Mouse (Mus musculus) forebrain, embryonic 14.5 days (tissue): Measurements from ENCODE around the gene Pclaf. TPM values are rescaled to one million over a fixed set of nuclear protein-coding genes. Genes with fewer than 3 reads are reported as not detected.

Source experiments
- ATAC-seq: fragments of 200-750 bp; cut with Nextera tagmentation; 2 replicates; pipeline ENCODE4 v1.8.0; 2017; ENCODE audit warnings: mild to moderate bottlenecking, moderate library complexity
- DNase-seq: peaks from one replicate; pipeline ENCODE4 v3.0.0-alpha.2; 2015; ENCODE audit warnings: low spot score
- H3K27ac ChIP-seq: fragments of 300-500 bp; sonication (generic); 2 replicates; pipeline ENCODE4 v1.5.1; 2014; ENCODE audit warnings: low read depth, mild to moderate bottlenecking, control low read depth, low read length, moderate library complexity
- H3K27me3 ChIP-seq: fragments of 300-500 bp; sonication (generic); replicated peaks from 2 replicates; pipeline ENCODE4 v1.6.1; 2014; ENCODE audit warnings: low read length, control low read depth, mixed read lengths; ENCODE audit not compliant: control insufficient read depth, insufficient read depth
- H3K36me3 ChIP-seq: fragments of 300-500 bp; sonication (generic); 2 replicates; pipeline ENCODE4 v1.6.1; 2014; ENCODE audit warnings: low read length, control low read depth; ENCODE audit not compliant: control insufficient read depth, insufficient read depth
- H3K4me1 ChIP-seq: fragments of 300-500 bp; sonication (generic); 2 replicates; pipeline ENCODE4 v1.6.1; 2014; ENCODE audit warnings: antibody characterized with exemption, low read length, control low read depth; ENCODE audit not compliant: control insufficient read depth, insufficient read depth
- H3K4me2 ChIP-seq: fragments of 300-500 bp; sonication (generic); 2 replicates; pipeline ENCODE4 v1.6.1; 2014; ENCODE audit warnings: mild to moderate bottlenecking, control low read depth, low read length
- H3K4me3 ChIP-seq: fragments of 300-500 bp; sonication (generic); 2 replicates; pipeline ENCODE4 v1.5.1; 2014; ENCODE audit warnings: low read depth, low read length, control low read depth
- H3K9ac ChIP-seq: fragments of 300-500 bp; sonication (generic); 2 replicates; pipeline ENCODE4 v1.6.1; 2014; ENCODE audit warnings: mild to moderate bottlenecking, low read length, control low read depth, moderate library complexity
- H3K9me3 ChIP-seq: fragments of 300-500 bp; sonication (generic); replicated peaks from 2 replicates; pipeline ENCODE4 v1.6.1; 2016; ENCODE audit warnings: low read length, control low read depth, mixed read lengths; ENCODE audit not compliant: control insufficient read depth
- WGBS: fragments of 180-500 bp; shearing (Covaris S2); extraction: QIAGEN DNeasy Blood & Tissue Kit; methylation state at CpG from one replicate; pipeline ENCODE4 v1.1.7; 2014; 5-methylcytosine and 5-hydroxymethylcytosine counted together
- polyA plus RNA-seq: library from polyadenylated mRNA; unstranded; fragments of >200 nt; fragmentation: Nextera tagmentation; extraction: Ambion mirVana; gene quantifications from 2 replicates; pipeline ENCODE4 v1.2.1, GENCODE M21; 2014

Gene Pclaf
- polyA plus RNA-seq, 1 experiment from 2014 or later: 57.3 TPM

DNA sequence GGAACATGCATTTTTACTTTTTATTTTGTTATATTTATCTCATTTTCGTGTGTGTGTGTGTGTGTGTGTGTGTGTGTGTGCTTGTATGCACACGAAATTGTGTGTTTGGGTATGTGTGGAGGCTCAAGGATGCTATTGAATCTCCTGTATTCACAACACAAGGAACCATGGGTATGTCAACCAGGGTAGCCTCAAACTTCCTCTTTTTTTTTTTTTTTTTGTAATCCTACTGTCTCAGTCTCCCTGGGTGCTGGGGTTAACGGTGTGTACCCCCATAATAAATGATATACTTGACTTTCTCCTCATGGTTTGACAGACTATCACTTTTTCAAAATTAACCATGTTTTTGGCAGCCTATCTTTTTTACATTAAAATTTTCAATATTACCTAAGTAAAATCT, 12.8 kb downstream of the Pclaf start:
- no peak overlapping the region for H3K4me3 ChIP-seq
- H3K9ac ChIP-seq: no peak overlapping the region
- no peaks in the 10 kb centered on the region for H3K27me3 ChIP-seq
- no peak for DNase-seq
- peaks cover 19% of the 10 kb centered on the region; the same call in 1 of the 2 replicates for H3K36me3 ChIP-seq
- no peak overlapping the region for H3K4me2 ChIP-seq
- WGBS: 94% methylated on average over 3 of the region's 3 CpGs
- no peaks in the 10 kb centered on the region for H3K9me3 ChIP-seq
- H3K27ac ChIP-seq: no peak overlapping the region
- no peak for ATAC-seq
- H3K4me1 ChIP-seq: peaks cover 3% of the 10 kb centered on the region; the same call in 1 of the 2 replicates

DNA sequence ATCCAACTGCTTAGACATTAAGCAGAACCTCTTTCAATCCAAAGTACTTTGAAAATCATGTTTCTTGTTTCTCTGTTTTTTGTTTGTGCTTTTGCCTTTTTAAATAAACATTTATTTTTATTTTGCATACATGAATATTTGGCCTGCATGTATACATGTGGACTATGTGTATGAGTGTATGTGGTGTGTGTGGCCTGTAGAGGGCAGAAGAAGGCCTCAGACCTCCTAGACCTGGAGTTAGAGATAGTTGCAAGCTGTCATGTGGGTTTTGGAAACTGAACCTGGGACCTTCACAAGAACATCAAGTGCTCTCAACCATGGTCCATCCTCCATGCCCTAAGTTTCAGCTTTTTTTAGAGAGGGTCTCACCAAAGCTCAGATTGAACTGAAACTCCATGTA, 13.4 kb downstream of the Pclaf start:
- no peak overlapping the region for H3K27ac ChIP-seq
- no peak overlapping the region for H3K4me3 ChIP-seq
- H3K9me3 ChIP-seq: no peaks in the 10 kb centered on the region
- peaks cover 5% of the 10 kb centered on the region; the same call in 1 of the 2 replicates for H3K4me1 ChIP-seq
- DNase-seq (no peak), ATAC-seq (no peak)
- no peak overlapping the region for H3K4me2 ChIP-seq
- no peak overlapping the region for H3K9ac ChIP-seq
- H3K36me3 ChIP-seq: peaks cover 19% of the 10 kb centered on the region; the same call in 1 of the 2 replicates
- no peaks in the 10 kb centered on the region for H3K27me3 ChIP-seq

DNA sequence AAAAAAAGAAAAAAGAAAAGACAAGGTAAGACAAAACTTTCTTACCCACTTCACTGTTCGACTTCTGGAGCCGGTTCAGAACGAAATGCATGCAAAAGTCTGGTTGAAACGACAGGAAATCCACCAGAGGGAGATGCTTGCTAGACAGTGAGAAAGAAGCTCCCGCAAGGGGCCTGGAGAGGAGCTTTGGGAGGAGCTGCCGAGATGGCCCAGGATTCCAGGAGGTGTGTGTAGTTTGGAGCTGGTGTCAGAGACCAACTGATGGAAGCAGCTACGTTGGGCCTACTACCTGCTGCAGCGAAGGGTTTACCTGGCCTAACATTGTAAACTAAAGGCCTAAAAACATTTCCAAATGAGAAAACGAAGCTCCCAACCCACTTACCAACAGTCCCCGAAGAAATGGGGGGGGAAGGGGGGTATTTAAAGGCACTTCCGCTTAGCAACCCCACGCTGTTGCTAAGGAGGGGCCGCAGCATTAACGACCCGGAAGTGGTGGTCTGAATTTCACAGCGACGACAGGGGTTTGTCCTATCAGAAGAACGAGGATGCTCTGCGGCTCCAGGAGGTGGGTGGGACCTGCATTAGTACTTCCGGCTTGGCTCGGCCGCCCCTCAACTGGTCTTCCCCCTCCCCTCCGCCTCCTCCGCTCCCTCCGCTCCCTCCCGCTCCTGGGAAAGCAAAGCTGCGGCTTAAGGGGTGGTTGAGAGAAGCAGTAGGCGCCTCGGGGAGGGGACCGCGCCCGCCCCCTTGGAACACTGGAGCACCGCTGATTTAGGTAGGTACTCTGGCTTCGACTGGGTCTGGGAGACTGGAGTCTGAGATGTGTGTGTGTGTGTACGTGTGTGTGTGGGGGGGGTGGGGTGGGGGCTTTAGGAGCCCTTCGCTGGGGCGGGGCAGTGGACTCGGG, 18.6 kb downstream of the Pclaf start, which contains the start of the genes Trip4 and Csnk1g1:
Trip4 (minus strand) TSS at position 401 of the 907 bp plus-strand sequence.
Csnk1g1 (plus strand) TSS at position 531 of the 907 bp plus-strand sequence.
- Histone ChIP-seq H3K36me3 (0 out of 2 replicates have a peak, but pooled peaks cover 6% of the 10 kb centered on the region), H3K4me1 (peaks cover 5% of the 10 kb centered on the region; the same call in 1 of the 2 replicates), H3K27me3 (no peaks in the 10 kb centered on the region), H3K4me2 (peak within 1 kb of the TSS; percentile 83), H3K4me3 (peak within 1 kb of the TSS; percentile 81), H3K27ac (peak within 1 kb of the TSS; percentile 80), H3K9ac (peak within 1 kb of the TSS; percentile 80), H3K9me3 (no peaks in the 10 kb centered on the region)
- 1% methylated on average over 35 of the region's 38 CpGs for WGBS
- DNase-seq (peak; percentile 99), ATAC-seq (peak; percentile 100)

DNA sequence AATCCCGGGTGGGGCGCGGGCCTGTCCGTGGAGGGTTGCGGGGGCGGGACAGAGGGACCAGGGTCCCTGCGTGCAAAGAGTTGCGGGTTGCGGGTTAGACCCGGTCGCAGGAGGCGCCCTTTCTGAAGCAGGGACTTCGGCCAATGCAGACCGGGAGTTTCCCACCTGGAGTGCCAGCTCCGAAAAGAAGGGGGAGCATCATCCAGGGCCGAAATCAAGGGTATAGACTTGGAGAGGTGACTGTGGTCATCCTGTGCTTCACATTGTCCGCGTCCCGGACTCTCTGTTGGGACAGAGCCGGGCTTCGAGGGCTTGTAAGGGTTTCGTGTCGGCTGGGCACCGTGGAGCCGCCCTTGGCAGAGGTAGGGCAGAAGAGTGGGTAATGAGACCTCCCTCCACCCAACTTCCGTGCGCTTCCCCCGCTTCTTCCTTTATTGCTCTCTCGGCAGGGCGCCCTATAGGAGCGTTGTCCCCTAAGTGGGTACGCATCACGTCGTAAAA, 19.3 kb downstream of the Pclaf start:
- DNase-seq: peak; percentile 50
- Histone ChIP-seq H3K36me3 (0 out of 2 replicates have a peak, but pooled peaks cover 6% of the 10 kb centered on the region), H3K4me1 (peaks cover 5% of the 10 kb centered on the region; the same call in 1 of the 2 replicates), H3K4me3 (peak overlapping the region; percentile 81), H3K9ac (peak overlapping the region; percentile 80), H3K27me3 (no peaks in the 10 kb centered on the region), H3K9me3 (no peaks in the 10 kb centered on the region), H3K27ac (peak overlapping the region; percentile 80), H3K4me2 (peak overlapping the region; percentile 83)
- WGBS: under 1% methylated on average over 34 of the region's 34 CpGs
- peak; percentile 22; the same call in 1 of the 2 replicates for ATAC-seq

DNA sequence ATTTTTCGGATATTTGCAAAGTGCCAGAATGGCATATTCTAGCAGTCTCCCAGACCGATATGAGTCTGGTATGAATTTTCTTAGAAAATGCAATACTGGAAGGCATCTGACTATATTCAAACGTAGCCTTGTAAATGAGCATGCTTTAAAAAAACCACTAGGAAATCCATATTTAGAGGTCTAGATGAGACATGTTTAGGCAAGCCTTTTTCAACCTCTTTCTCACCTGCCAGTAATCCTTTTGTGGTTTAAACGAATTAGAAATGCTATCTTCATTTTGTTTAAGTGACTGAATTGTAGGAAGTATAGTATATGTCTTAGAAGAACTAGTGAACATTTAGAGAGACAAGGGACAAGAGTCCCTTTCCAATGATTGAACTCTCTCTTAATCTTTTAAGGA, 19.8 kb downstream of the Pclaf start:
- Histone ChIP-seq H3K9me3 (no peaks in the 10 kb centered on the region), H3K27ac (no peak overlapping the region), H3K4me2 (peak overlapping the region; percentile 83), H3K36me3 (0 out of 2 replicates have a peak, but pooled peaks cover 6% of the 10 kb centered on the region), H3K27me3 (no peaks in the 10 kb centered on the region), H3K9ac (peak overlapping the region; percentile 80), H3K4me1 (peaks cover 5% of the 10 kb centered on the region; the same call in 1 of the 2 replicates), H3K4me3 (peak overlapping the region; percentile 81)
- 9% methylated on average over 4 of the region's 4 CpGs for WGBS
- DNase-seq (no peak), ATAC-seq (no peak)

DNA sequence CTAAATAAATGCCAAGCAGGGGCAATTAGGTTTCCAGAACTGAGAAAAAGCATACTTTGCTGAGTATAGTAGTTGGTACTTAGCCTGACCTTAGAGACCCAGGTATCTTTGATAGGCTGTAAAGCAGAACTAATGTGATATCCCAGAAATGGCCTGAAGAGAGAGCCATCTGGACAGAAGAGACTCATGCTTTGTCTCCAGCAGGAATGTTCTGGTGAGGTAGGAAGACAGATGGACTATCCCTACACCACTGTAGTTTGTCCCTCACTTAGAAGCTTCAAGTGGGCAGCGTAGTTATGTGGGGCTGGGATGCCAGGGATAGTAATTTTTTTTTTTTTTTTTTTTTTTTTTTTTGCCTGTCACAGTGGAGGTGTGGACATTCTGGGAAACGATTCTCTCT, 23.9 kb downstream of the Pclaf start:
- no peak overlapping the region for H3K27ac ChIP-seq
- no peak overlapping the region for H3K9ac ChIP-seq
- H3K4me3 ChIP-seq: no peak overlapping the region
- no peaks in the 10 kb centered on the region for H3K9me3 ChIP-seq
- H3K27me3 ChIP-seq: no peaks in the 10 kb centered on the region
- WGBS: 76% methylated on average over 2 of the region's 2 CpGs
- DNase-seq (no peak), ATAC-seq (no peak)
- H3K36me3 ChIP-seq: no peaks in the 10 kb centered on the region
- no peak overlapping the region for H3K4me2 ChIP-seq
- no peaks in the 10 kb centered on the region for H3K4me1 ChIP-seq

DNA sequence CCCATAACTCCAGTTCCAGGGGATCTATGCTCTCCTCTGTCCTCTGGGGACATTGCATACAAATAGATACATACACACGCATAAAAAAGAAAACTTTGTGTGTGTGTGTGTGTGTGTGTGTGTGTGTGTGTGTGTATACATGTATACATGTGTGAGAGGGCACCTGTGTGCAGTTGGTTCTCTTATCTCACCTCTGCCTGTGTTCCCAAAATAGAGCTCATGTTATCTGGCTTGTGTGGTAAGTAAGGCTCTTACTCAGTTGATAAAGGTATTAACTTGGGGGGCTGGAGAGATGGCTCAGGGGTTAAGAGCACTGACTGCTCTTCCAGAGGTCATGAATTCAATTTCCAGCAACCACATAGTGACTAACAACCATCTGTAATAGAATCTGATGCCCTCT, 27.0 kb downstream of the Pclaf start:
- H3K27ac ChIP-seq: no peak overlapping the region
- no peak overlapping the region for H3K4me2 ChIP-seq
- no peaks in the 10 kb centered on the region for H3K36me3 ChIP-seq
- no peaks in the 10 kb centered on the region for H3K9me3 ChIP-seq
- H3K27me3 ChIP-seq: no peaks in the 10 kb centered on the region
- no peak overlapping the region for H3K9ac ChIP-seq
- H3K4me3 ChIP-seq: no peak overlapping the region
- DNase-seq: no peak
- ATAC-seq: no peak
- WGBS: 100% methylated on average over 1 of the region's 1 CpGs
- H3K4me1 ChIP-seq: no peaks in the 10 kb centered on the region

DNA sequence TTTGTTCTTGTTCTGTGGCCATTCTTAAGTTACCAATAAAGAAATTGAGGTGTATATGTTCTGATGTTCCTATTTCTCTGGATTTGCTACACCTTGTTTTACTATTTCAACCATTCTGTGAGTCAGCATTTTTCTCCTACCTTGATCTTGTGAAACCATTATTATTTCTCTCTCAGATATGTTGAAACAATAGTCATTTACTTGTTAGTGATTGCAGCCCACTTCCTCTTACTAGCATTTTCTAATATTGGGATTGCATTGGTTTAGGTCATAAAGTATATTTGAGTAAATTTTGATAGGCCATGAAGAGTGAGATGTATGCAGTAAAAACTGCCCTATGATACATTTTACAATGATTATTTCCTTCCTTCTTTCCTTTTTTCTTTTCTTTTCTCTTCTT, 38.4 kb downstream of the Pclaf start:
- ATAC-seq (no peak), DNase-seq (no peak)
- Histone ChIP-seq H3K27ac (no peak overlapping the region), H3K9ac (no peak overlapping the region), H3K27me3 (no peaks in the 10 kb centered on the region), H3K4me2 (no peak overlapping the region), H3K4me3 (no peak overlapping the region), H3K4me1 (no peaks in the 10 kb centered on the region), H3K9me3 (no peaks in the 10 kb centered on the region), H3K36me3 (no peaks in the 10 kb centered on the region)

DNA sequence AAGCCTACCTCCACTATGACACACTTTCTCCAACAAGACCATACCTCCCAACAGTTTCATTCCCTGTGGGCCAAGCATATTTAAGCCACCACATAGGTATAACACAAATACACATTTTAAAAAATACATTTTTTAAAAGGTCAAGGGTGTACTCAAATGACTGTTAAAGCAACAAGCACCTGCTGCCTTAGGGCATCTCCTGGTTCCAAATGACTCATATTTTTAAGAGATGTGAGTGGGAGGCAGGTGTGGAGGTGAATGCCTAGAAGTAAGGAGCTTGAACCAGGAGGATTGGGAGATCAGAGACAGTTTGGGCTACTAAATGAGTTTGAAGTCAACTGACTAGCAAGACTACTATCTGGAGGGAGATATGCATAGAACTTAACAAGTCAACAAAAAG, 39.8 kb downstream of the Pclaf start:
- Histone ChIP-seq H3K27me3 (no peaks in the 10 kb centered on the region), H3K9me3 (no peaks in the 10 kb centered on the region), H3K4me2 (no peak overlapping the region), H3K4me1 (no peaks in the 10 kb centered on the region), H3K36me3 (no peaks in the 10 kb centered on the region), H3K27ac (no peak overlapping the region), H3K4me3 (no peak overlapping the region), H3K9ac (no peak overlapping the region)
- no peak for DNase-seq
- ATAC-seq: no peak
